14 mouse cellular contexts compared by ENCODE assay signal in the genomic region with DNA sequence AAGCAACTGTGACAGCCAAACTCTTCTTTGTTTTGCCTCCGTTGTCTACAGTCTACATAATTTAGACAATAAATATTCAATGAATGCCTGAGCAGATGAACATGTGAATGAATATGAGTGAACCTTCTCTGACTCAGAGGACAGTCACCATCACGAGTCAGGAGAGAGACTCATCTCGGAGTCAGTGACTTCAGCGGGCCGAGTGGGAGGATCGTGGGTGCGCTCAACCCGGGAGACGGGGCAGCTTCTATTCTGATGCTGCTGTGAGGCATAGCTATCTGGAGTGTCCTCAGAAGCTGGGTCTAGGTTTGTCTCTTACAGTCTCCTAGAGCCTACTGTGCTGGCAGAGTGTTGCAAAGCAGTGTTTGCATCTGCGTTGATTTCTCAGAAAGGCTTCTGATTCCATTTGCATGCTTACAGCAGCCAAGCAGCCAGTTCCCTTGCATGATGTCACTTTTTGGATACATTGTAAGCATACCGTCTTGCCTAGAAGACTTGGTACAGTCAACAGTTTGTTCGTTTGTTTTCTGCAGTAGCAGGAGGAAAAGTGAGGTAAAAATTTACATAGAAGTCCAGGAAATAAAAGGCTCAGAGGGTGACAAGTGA. TPM values are rescaled to one million over a fixed set of nuclear protein-coding genes. Genes with fewer than 3 reads are reported as not detected.
A peak's percentile ranks its signal among the peaks of the same experiment; 100 is the strongest.
DNase-seq lines count a peak whose midpoint lies in the region; ATAC-seq and TF ChIP-seq lines count a peak whose summit lies in the region.
"Had no signal": no experiment of that assay in that cellular context is flagged by ENCODE, and none has a peak within 500 bp of the region (broad histone marks: within the 10 kb centered on the region; RNA-seq: fewer than 3 reads in every experiment).

No protein-coding gene starts in this region.

- H3K27ac ChIP-seq in left cerebral cortex, adult 2 months = no peak overlapping the region
- no peak overlapping the region for H3K27ac ChIP-seq in heart, adult 2 months
- no peak overlapping the region for H3K27ac ChIP-seq in hindbrain, embryonic 12.5 days
- H3K27ac ChIP-seq: midbrain, embryonic 12.5 days; stomach, embryonic 15.5 days had no signal

- no peak for TF ChIP-seq POLR2A in heart, adult 2 months (IDR thresholded peaks at IDR 0.05; ENCODE audit: insufficient read depth, low read depth, low read length)

- H3K9ac ChIP-seq in heart, adult 2 months (ENCODE audit: low read depth, low read length) = no peak overlapping the region
- H3K9ac ChIP-seq in hindbrain, embryonic 12.5 days = no peak overlapping the region
- H3K9ac ChIP-seq: liver, postnatal 0 days; midbrain, embryonic 12.5 days; stomach, embryonic 15.5 days had no signal

- H3K4me2 ChIP-seq in hindbrain, embryonic 12.5 days (replicated peaks) = no peak overlapping the region
- H3K4me2 ChIP-seq: heart, embryonic 11.5 days; midbrain, embryonic 12.5 days; stomach, embryonic 15.5 days had no signal

- no peaks in the 10 kb centered on the region for H3K27me3 ChIP-seq in heart, adult 2 months (ENCODE audit: control insufficient read depth, insufficient read depth, low read length)
- H3K27me3 ChIP-seq in hindbrain, embryonic 12.5 days = no peaks in the 10 kb centered on the region
- H3K27me3 ChIP-seq: CH12.LX; midbrain, embryonic 12.5 days; stomach, embryonic 15.5 days had no signal

- WGBS in heart, adult 2 months = 82% methylated on average over 12 of the region's 12 CpGs
- WGBS in hindbrain, embryonic 12.5 days = 90% methylated on average over 12 of the region's 12 CpGs

- H3K4me1 ChIP-seq in heart, adult 2 months (ENCODE audit: control insufficient read depth, insufficient read depth, low read length) = peaks cover 2% of the 10 kb centered on the region; the same call in 1 of the 2 replicates
- no peaks in the 10 kb centered on the region for H3K4me1 ChIP-seq in hindbrain, embryonic 12.5 days
- H3K4me1 ChIP-seq: midbrain, embryonic 12.5 days; stomach, embryonic 15.5 days had no signal

- intact Hi-C loops in left cerebral cortex, adult 2 months (cut with DNase I) = loop anchor here (1.0 to 2.0 kb wide), 2 partner anchors 37 to 48 kb away; partner anchors contain the start of gene Dip2c
- intact Hi-C loops in heart, adult 2 months (cut with DNase I) = no loop called here

- no peak overlapping the region for H3K4me3 ChIP-seq in left cerebral cortex, adult 2 months
- H3K4me3 ChIP-seq in heart, adult 2 months = no peak overlapping the region
- no peak overlapping the region for H3K4me3 ChIP-seq in hindbrain, embryonic 12.5 days
- H3K4me3 ChIP-seq: midbrain, embryonic 12.5 days; stomach, embryonic 15.5 days had no signal

- no peak for TF ChIP-seq EP300 in heart, adult 2 months (IDR thresholded peaks at IDR 0.05; ENCODE audit: insufficient read depth, low read depth, low read length)

- peak; percentile 60 for DNase-seq in layer of hippocampus, adult 11-12 months (ENCODE audit: low spot score)
- DNase-seq in layer of hippocampus, adult 9-10 months (ENCODE audit: low spot score) = no peak
- peak; percentile 80 for DNase-seq in left cerebral cortex, adult 2 months (ENCODE audit: extremely low spot score in 1 of 2, low spot score in 2 of 2)
- DNase-seq in telencephalon, adult 2 months (ENCODE audit: low read depth, low spot score) = peak; percentile 83
- no peak for DNase-seq in heart, adult 2 months
- DNase-seq in lung, postnatal 14 days = no peak
- DNase-seq: kidney, postnatal 36 days; liver, postnatal 0 days had no signal

- no peaks in the 10 kb centered on the region for H3K36me3 ChIP-seq in heart, adult 2 months (ENCODE audit: control insufficient read depth, insufficient read depth, low read length)
- H3K36me3 ChIP-seq in hindbrain, embryonic 12.5 days = no peaks in the 10 kb centered on the region
- H3K36me3 ChIP-seq: midbrain, embryonic 12.5 days; stomach, embryonic 15.5 days had no signal

- no peak for TF ChIP-seq CTCF in left cerebral cortex, adult 2 months (IDR thresholded peaks at IDR 0.05)
- no peak for TF ChIP-seq CTCF in heart, adult 2 months (IDR thresholded peaks at IDR 0.05)

- peak; percentile 98 for ATAC-seq in frontal cortex, adult (ENCODE audit: low TSS enrichment)
- ATAC-seq in hindbrain, embryonic 12.5 days (ENCODE audit: low FRiP score) = no peak
- ATAC-seq: liver, postnatal 0 days had no signal

- H3K79me2 ChIP-seq in heart, adult 2 months (replicated peaks; ENCODE audit: control insufficient read depth, insufficient read depth, low read length) = no peaks in the 10 kb centered on the region

- no peaks in the 10 kb centered on the region for H3K9me3 ChIP-seq in hindbrain, embryonic 12.5 days (replicated peaks)
- H3K9me3 ChIP-seq: midbrain, embryonic 12.5 days; stomach, embryonic 15.5 days had no signal

RNA-seq across cellular contexts. Expression of gene Dip2c, which starts 36.6 kb away (rescaled TPM):
- 10 to 100 TPM; 66.6 to 76.1 TPM for total RNA-seq in left cerebral cortex, adult 2 months (2021)
- 10 to 100 TPM; 36.3 to 43.7 TPM for total RNA-seq in heart, adult 2 months (2021)
- polyA plus RNA-seq in heart, adult 2 months (2012; rRNA removed) = 19.1 and 39.9 TPM in 2 replicates
- 12.7 and 13.2 TPM in 2 replicates for polyA plus RNA-seq in hindbrain, embryonic 12.5 days (2016; fragmentation: Nextera tagmentation; extraction: Ambion mirVana)

Comparison
In these comparisons a context has a peak if more than half of its experiments do, and no peak if none do; other contexts are left out.
1. DNase-seq: peak in layer of hippocampus, adult 11-12 months (single experiment), left cerebral cortex, adult 2 months (2 of 2) and telencephalon, adult 2 months (single experiment); none in layer of hippocampus, adult 9-10 months (single experiment), heart, adult 2 months (0 of 2) and lung, postnatal 14 days (single experiment).